Mouse (Mus musculus) thymus, postnatal 0 days (tissue): ENCODE measurements at regions not wholly inside any gene's neighbourhood (a gene's known extent, or its start where the extent isn't known, plus 50 kb on each side); places are given as distances from the start of the nearest gene placed in this dataset.
"Not testable (repeated sequence)": the region's sequence is repeated elsewhere in the genome, so short reads cannot be mapped to it uniquely, and the experiment has no call there.

Experiments used
- DNase-seq: peaks from one replicate; pipeline ENCODE4 v3.0.0-alpha.2; 2015; ENCODE audit warnings: low spot score

GRCm38 (mm10) chr16:55168433-55168832 is 129.4 kb downstream of the Zpld1 start:
- DNase-seq: no peak

- no peak for DNase-seq
These were observed 131.5 kb downstream of the Zpld1 start for GRCm38 (mm10) chr16:55166181-55166848.

DNA sequence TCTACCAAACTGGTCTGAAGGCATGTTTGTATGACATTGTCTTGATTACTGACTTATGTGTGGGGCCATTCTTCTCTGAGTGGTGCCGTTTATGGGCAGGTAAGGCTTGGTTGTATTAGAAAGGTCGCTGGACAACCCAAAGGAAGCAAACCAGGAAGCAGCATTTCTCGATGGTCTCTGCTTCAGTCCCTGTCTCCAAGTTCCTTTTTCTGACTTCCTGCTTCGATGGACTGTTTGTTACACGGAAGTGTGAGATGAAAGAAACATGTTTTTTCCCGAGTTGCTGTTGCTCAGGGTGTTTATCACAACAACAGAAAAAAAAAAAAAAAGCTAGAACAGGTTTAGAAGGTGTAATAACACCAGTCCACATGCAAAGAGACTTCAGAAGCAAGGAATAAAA is 134.9 kb downstream of the Zpld1 start:
- no peak for DNase-seq

- DNase-seq: no peak
These were observed 146.1 kb downstream of the Zpld1 start for GRCm38 (mm10) chr16:55151726-55152125.

DNA sequence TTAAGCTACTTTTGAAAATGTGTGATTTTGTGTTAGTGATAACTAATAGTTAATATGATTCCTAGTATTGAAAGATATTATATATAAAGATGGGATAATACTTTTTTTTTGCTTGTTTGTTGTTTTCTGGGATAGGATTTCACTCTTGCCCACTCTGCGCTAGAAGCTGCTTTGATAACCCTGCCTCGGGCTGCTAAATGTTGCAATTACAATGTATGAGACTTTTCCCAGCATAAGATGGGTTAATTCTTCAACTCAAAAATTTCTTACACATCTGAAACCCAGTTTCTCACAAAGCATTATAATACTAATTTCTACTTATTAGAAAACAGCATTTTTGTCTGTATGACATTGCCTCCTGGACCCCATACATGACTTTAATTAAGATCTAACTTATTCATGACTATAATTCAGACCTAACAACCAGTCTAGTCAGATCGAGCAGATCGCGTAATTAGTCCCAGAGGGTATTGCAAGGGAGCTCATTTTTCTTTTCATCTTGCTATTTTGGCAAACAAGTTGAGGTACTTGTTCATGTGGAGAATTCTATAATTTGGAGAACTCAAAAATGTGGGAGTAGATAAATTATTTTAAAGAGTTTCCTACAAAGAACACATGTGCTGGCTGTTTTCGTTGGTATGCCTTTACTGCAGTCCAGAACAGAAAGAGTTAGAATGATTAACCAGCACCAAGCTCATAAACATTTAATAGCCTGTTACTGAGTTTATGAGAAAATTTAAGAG is 155.2 kb downstream of the Zpld1 start:
- DNase-seq: no peak

GRCm38 (mm10) chr16:55134961-55135360 is 162.8 kb downstream of the Zpld1 start:
- DNase-seq: no peak

DNA sequence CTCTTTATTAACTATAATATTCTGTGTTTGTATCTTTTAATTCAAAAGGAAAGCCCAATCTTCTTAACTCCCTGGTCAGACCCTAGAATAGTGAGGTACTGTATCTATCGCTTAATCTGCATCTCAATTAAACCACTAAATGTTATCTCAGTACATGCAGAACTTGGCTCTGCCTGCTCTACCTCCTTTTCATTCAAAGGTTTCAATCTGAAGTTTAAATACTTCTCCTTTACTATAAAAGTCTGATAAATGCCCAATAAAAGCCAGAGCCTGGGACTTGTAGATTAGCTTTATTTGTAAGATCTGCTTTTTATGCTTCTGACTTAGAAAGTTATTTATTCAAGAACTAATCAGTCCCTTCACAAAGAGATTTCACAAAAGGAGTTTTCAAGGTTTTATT is 200.1 kb downstream of the Zpld1 start:
- DNase-seq: no peak

GRCm38 (mm10) chr16:55087461-55087860 is 210.3 kb downstream of the Zpld1 start:
- no peak for DNase-seq

GRCm38 (mm10) chr16:55076172-55076571 is 221.6 kb downstream of the Zpld1 start:
- DNase-seq: no peak

GRCm38 (mm10) chr16:55039777-55040176 is 258.0 kb downstream of the Zpld1 start:
- DNase-seq: no peak

DNA sequence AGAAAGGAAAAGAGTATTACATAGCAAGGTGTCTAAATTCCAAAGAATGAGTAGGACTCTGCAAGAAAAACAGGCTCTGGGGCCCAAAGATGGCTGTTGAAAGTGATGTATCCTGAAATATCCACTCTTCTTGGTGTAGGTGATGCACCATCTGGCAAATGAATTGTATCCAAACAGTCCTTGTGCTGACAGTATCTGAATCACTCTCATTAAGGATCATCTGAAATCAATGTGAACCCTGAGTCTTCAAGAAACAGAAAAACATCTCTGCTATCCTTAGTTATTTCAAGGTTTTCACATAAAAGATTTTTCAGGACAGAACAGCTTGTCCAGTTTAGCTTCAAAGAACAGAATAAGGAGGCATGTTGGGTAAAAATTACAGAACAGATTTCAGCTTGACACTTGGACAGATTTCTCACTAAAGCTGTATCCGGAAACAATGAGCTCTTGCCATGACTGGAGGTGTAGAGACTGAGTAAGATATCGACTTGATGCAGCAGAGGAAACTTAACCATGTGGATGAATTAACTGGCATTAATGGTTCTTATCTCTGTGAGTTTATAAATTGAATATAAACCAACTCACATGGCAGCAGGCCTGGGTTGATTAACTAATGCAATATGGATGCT is 296.0 kb downstream of the Zpld1 start:
- no peak for DNase-seq

GRCm38 (mm10) chr16:54991595-54992240 is 306.1 kb downstream of the Zpld1 start:
- no peak for DNase-seq

GRCm38 (mm10) chr16:54983759-54984218 is 314.0 kb downstream of the Zpld1 start:
- peak; percentile 17 for DNase-seq

GRCm38 (mm10) chr16:54970356-54970755 is 327.4 kb downstream of the Zpld1 start:
- no peak for DNase-seq

GRCm38 (mm10) chr16:54943808-54944315 is 353.9 kb downstream of the Zpld1 start:
- DNase-seq: no peak

DNA sequence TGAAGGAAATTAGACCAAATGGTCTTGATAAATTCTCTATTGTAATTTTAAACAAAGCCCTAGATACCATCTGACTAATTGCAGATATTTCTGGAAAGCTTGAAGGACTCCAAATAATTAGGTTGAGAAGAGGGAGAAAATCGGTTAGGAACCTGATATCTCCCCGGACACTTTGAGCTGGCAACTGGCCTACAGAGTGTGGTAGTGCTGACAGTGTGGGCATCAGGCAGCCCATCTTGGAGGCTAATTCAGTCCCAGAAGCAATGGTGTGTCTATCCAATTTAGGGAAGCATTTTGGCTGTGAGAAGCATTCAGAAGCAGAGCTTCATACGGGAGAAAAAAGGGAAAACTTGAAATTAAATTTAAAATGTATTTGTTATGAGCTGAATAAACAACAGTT is 369.5 kb downstream of the Zpld1 start:
- DNase-seq: no peak

- DNase-seq: no peak
These were observed 394.9 kb downstream of the Zpld1 start for GRCm38 (mm10) chr16:54902911-54903310.

GRCm38 (mm10) chr16:54901461-54901860 is 396.3 kb downstream of the Zpld1 start:
- DNase-seq: no peak

DNA sequence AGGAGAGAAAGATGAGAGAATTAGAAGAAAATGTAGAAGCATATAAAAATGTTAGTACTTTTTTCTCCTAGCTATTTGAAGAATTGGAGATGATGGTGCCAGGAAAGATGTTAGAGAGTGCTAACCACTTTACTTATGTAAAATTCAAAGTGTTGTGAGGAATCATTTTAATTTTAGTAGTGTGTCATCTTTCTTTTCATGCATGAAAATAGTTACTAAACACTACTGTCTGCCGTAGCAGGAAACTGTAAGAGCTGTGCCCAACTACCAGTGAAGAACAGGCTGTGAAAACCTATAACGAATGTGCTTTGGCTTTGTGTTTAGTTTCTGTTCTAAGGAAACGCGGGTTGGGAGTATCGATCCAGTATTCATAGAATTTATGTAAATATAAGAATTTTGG is 403.1 kb downstream of the Zpld1 start:
- no peak for DNase-seq

DNA sequence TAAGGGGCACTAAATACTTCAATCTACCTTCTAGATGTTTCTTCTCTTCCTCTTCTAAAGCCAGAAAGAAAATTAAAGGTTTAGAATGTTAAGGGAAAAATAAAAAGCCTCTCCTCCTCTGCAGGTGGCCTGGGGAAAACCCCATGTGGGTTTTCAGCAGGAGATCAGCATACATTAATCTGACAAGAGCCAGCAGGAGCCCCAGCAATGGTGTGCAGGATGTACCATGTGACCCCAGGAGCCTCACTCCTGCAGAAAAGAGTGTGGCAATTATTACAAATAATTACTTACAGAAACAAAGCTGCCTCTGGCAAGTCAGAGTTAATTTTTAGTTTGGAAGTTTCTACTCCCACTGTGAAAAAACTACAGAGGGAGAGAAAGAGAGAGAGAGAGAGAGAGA is 440.4 kb downstream of the Zpld1 start:
- no peak for DNase-seq

DNA sequence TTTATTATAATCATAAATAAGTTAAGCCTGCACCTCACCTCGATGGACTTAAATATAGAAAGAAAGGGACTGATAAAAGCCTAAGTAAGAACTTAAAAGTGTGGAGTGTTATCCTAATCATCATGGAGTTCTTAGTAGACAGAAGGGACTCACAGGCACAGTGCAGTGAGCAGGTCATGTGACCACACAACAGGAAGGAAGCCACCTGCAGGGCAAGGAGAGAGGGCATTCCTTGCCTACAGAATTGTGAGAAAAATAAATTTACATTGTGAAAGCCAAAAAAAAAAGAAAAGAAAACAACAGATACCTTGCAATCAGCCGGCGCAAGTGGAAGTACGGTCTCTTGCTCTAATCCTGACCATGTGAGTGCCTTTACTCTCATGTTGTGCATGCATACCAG is 454.8 kb downstream of the Zpld1 start:
- not testable (repeated sequence) for DNase-seq
